Mouse (Mus musculus) gastrocnemius, adult 8-10 months (tissue): ENCODE data around the gene Slc26a11. TPM values are rescaled to one million over a fixed set of nuclear protein-coding genes. Genes with fewer than 3 reads are reported as not detected.

ENCODE experiments used
- DNase-seq, 2 experiments: peaks; one replicate each; pipeline ENCODE4 v3.0.0; 2022; ENCODE audit warnings: low spot score in 2 of 2
- microRNA-seq: library from miRNA; unstranded; fragments of <30 nt; microRNA quantifications from one replicate; pipeline ENCODE4 v1.2.0, GENCODE M21; 2022
- total RNA-seq, 4 experiments: library from RNA; stranded (reverse); gene quantifications; 2 replicates each; pipeline ENCODE4 v1.2.4; 2022

Gene Slc26a11
- total RNA-seq, 4 experiments from 2014 or later, result 2.5 to 4.2 (median 3.0) TPM

DNA sequence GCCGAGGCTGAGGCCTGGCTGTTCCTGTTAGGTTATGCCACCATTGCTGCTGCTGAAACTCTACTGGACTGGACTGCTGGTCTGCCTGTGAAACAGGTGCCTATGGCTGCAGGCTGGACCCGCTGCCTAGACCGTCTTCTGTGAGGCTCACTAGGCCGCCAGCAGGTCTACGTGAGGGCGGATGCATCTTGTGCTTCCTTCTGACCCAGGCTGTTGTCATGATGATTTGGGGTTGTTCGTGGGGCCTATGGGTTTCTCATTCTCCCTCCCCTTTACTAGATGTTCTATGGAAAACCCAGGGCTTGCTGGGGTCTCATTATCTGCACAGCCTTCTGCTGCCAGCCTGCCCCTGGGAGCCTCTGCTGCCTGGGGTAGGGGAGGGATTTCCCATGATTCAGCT is 41.1 kb downstream of the Slc26a11 start:
- DNase-seq, result no peak

DNA sequence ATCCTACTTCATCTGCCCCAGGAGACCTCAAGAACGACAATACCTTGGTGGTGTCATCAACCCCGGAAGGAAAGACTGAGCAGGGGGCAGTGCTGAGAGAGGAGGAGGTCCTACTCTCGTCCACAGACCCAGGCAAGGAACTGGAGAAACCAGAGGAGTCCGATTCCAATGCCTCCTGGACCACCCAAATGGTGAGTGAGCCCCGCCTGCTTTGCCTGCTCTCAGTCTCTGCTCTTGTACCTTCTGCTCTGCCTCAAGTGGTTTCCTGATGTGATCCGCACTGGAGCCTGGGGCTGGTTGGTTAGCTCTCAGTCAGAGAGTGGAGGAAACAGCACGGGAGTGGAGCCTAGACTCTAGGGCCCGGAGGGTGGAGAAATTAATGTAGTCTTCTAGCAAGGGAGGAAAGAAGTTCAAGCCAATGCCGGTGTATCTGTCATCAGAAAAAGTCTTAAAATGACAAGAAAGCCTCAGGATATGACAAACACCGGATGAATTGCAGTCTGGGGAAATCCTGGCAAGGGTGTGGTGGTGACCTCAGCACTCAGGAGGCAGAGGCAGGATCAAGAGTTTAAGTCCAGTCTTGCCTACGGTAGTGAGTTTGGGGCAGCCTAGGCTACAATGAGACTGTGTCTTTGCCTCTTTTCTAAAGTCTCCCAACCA is 47.3 kb downstream of the Slc26a11 start:
- DNase-seq, result no peak

DNA sequence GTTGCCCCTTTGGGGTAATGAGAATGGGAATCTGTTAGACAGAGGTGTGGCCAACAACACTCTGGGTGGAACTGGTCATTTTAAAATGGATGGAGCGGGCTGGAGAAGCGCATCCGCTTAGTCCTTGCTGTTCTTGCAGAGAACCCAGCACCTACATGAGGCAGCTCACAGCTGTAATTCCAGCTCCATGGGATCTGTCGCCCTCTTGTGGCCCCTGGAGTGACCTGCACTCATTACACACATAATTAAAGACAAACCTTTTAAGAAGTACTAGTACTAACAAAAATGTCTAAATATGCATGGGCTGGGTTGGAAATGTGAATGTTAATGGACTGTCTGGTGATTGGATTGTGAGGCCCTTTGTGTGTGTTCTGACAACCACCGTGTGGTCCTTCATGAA is 49.3 kb downstream of the Slc26a11 start:
- DNase-seq, result no peak

DNA sequence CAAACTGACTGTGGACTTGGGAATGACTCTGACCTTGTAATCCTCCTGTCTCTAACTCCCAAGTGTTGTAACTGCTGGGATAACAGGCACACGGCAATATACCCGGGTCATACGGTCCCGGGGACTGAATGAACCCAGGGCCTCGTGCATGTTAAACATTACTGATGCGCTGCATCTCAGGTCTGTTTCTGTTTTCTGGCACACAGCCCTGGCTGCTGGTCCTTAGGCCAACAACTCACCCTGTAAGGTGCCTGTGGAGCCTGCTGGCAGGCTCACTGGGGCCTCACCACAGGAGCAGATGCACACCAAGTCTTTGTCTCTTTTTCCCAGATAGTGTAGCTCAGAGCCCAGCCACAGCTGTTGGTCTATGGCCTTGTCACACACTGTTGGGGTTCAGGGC is 52.0 kb downstream of the Slc26a11 start:
- DNase-seq, result no peak

DNA sequence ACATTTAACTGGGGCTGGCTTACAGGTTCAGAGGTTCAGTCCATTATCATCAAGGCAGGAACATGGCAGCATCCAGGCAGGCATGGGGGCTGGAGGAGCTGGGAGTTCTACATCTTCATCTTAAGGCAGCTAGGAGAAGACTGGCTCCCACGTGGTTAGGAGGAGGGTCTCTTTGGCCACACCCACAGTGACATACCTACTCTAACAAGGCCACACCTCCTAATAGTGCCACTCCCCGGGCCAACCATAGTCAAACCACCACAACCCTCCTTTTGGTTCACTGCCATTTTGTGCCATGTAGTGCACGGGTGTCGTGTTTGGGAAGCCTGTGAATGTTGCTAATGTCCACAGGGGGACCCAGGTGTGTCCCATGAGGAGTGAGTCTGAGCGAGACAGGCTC is 52.6 kb downstream of the Slc26a11 start:
- no peak for DNase-seq

DNA sequence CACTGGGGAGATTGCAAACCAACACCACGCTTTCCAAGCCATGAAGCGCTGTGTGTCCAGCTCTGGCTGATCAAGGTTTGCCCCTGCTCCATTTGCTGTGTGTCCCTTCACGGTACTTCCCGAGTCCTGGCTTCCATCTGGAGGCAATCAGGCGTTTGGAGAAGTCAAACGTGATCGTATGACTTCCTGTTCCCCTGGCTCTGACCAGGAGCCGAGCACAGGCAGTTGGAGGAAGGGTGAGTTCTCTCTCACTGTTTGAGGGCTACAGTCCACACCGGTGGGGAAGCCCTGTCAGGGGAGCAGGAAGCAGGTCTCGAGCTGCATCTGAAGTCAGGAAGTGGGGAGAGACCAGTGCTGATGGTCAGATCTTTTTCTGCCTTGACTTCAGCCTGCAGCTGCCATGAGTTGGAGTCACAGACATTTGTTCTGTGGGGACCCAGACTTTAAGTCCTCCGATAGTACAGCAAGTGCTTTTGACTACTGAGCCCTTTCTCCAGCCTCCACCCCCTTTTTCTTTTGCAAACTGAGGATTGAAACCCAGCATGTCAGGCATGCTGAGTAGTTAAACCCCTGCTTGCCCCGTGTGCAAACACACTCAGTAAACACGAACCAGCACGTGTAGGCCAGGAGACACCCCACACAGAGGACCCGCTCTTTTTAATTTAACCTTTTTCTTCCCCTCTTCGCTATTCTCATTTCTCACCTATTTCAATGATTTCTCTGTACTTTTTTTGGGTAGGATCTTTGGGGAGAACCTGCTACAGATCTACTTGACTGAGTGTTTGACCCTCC is 64.2 kb downstream of the Slc26a11 start:
- no peak for DNase-seq

DNA sequence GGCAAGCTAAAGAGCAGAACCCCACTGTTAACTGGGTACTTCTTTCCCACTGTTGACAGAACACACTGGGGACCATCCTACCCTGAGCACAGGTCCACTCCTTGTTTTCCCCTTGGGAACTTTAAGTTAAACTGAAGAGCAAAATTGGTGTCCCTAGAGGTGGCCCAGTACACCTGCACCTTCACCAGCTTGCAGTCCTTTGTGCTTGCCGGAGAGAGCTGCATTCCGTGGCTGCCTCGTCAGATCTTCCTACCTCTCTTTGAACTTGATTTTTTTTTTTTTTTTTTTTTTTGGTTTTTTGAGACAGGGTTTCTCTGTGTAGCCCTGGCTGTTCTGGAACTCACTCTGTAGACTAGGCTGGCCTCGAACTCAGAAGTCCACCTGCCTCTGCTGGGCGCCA is 65.1 kb downstream of the Slc26a11 start:
- DNase-seq, result no peak

DNA sequence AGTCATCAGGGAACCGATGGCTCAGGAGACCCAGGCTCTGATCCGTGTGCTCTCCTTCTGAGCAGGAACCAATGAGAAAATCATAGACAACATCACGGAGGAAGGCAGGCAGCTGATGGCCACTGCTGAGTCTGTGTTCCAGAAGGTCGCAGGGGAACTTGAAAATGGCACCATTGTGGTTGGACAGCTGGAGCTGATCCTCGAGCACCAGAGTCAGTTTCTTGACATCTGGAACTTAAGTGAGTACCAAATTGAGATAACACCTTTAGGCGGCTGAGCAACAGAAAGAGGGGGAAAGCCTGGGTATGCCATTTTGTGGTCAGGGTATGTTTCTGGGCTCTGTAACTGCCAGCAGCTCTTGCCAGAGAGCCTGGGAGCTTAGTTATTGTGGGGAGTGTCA is 72.1 kb downstream of the Slc26a11 start:
- DNase-seq, result no peak

DNA sequence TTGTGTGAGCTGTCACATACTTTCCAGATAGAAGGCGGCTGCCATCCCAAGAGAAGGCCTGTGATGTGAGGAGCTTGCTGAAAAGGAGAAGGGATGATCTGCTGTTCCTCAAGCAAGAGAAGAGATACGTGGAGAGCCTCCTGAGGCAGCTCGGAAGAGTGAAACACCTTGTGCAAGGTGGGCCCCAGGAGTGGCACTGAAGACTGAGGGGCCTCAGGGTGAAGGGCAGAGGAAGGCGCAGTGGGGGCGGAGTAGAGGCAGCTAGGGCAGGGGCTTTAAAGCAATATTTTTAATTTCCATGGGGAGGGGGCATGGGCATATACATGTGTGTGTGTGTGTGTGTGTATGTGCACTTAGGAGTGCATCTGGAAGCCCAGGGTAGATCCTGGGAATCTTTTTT is 72.6 kb downstream of the Slc26a11 start:
- DNase-seq, result no peak

DNA sequence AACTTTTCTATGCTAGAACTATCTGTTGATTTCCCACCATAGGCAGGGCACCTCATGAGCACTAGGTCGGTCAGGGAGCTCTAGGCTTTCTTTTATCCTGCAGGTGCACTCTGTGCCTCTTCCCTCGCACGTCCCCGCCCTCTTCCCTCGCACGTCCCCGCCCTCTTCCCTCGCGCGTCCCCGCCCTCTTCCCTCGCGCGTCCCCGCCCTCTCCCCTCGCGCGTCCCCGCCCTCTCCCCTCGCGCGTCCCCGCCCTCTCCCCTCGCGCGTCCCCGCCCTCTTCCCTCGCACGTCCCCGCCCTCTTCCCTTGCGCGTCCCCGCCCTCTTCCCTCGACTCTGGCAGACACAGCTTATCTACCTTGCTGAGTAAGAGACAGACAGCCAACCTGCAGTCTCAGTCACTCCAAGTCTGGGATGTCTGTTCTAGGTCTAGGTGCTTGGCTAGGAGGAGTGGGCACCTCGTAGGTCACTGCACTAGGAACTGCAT is 73.3 kb downstream of the Slc26a11 start:
- DNase-seq, result no peak

Small RNAs within 50 kb of the gene (microRNA-seq; reads per million reads assigned to microRNA genes)
- gene Mir1932, result not detected

Other genes with a start within 250 kb of the Slc26a11 start
- 10 to 100 TPM; 31.6 to 45.5 (median 40.5) TPM for gene Tbc1d16, start 127.1 kb upstream of the Slc26a11 start, total RNA-seq
- gene Ccdc40, start 127.0 kb upstream of the Slc26a11 start, total RNA-seq, result 1 to 10 TPM in 1 of 4 experiments, not detected in 3; 1.3 TPM
- gene Gaa, start 87.7 kb upstream of the Slc26a11 start, total RNA-seq, result 100 to 1,000 TPM; 187 to 198 (median 192) TPM
- 10 to 100 TPM; 30.7 to 53.1 (median 42.8) TPM for gene Eif4a3, start 55.5 kb upstream of the Slc26a11 start, total RNA-seq
- under 1 TPM; 0.10 to 0.25 (median 0.22) TPM for gene Card14, start 47.8 kb upstream of the Slc26a11 start, total RNA-seq
- gene Sgsh, start within 50 bp of the Slc26a11 start, total RNA-seq, result 1 to 10 TPM; 2.3 to 3.8 (median 2.7) TPM
- gene Rnf213, start 37.5 kb downstream of the Slc26a11 start, total RNA-seq, result 1 to 10 TPM; 4.5 to 7.0 (median 5.8) TPM
- 1 to 10 TPM; 3.8 to 4.9 (median 4.5) TPM for gene Endov, start 135.8 kb downstream of the Slc26a11 start, total RNA-seq
- gene Nptx1, start 192.2 kb downstream of the Slc26a11 start, total RNA-seq, result under 1 TPM in 1 of 4 experiments, not detected in 3; 0.07 TPM
- gene Rptor, start 247.3 kb downstream of the Slc26a11 start, total RNA-seq, result 10 to 100 TPM; 25.2 to 28.5 (median 26.6) TPM